Mouse (Mus musculus) liver, postnatal 0 days (tissue): ENCODE results near the gene Fam107b. TPM values are rescaled to one million over a fixed set of nuclear protein-coding genes. Genes with fewer than 3 reads are reported as not detected.

Experiments
- ATAC-seq: fragments of 200-750 bp; cut with Nextera tagmentation; 2 replicates; pipeline ENCODE4 v1.8.0; 2017; ENCODE audit warnings: mild to moderate bottlenecking, moderate library complexity
- DNase-seq: peaks from one replicate; pipeline ENCODE4 v3.0.0-alpha.2; 2016
- H3K27ac ChIP-seq: fragments of 300-500 bp; sonication (generic); 2 replicates; pipeline ENCODE4 v1.5.1; 2014; ENCODE audit warnings: antibody characterized with exemption, moderate library complexity, mild to moderate bottlenecking, low read depth
- H3K27me3 ChIP-seq: fragments of 300-500 bp; sonication (generic); 2 replicates; pipeline ENCODE4 v1.6.1; 2014; ENCODE audit warnings: low read length, control low read depth, mixed read lengths; ENCODE audit not compliant: insufficient read depth
- H3K36me3 ChIP-seq: fragments of 300-500 bp; sonication (generic); replicated peaks from 2 replicates; pipeline ENCODE4 v1.6.1; 2014; ENCODE audit warnings: mild to moderate bottlenecking, control low read depth, low read length, moderate library complexity, mixed read lengths; ENCODE audit not compliant: insufficient read depth
- H3K4me1 ChIP-seq: fragments of 300-500 bp; sonication (generic); 2 replicates; pipeline ENCODE4 v1.6.1; 2014; ENCODE audit warnings: antibody characterized with exemption, mild to moderate bottlenecking, control low read depth; ENCODE audit not compliant: insufficient read depth
- H3K4me2 ChIP-seq: fragments of 300-500 bp; sonication (generic); 2 replicates; pipeline ENCODE4 v1.6.1; 2014; ENCODE audit warnings: low read depth, mild to moderate bottlenecking, low read length, moderate library complexity, mixed read lengths
- H3K4me3 ChIP-seq: fragments of 300-500 bp; sonication (generic); 2 replicates; pipeline ENCODE4 v1.5.1; 2014; ENCODE audit warnings: low read depth, low read length
- H3K9ac ChIP-seq: fragments of 300-500 bp; sonication (generic); replicated peaks from 2 replicates; pipeline ENCODE4 v1.6.1; 2014; ENCODE audit warnings: mild to moderate bottlenecking, moderate library complexity
- H3K9me3 ChIP-seq: fragments of 300-500 bp; sonication (generic); 2 replicates; pipeline ENCODE4 v1.6.1; 2016; ENCODE audit warnings: mild to moderate bottlenecking, control low read depth, low read length, mixed read lengths
- CTCF ChIP-seq: sonication (generic); IDR thresholded peaks from 2 replicates; pipeline ENCODE4 v1.5.1; 2016; ENCODE audit warnings: antibody characterized with exemption, low read depth
- EP300 ChIP-seq: IDR thresholded peaks from 2 replicates; pipeline ENCODE4 v1.6.1; 2016; ENCODE audit warnings: antibody characterized with exemption, low read depth, mild to moderate bottlenecking
- WGBS: fragments of 180-500 bp; shearing (Covaris S2); extraction: QIAGEN DNeasy Blood & Tissue Kit; methylation state at CpG from one replicate; pipeline ENCODE4 v1.1.7; 2014; ENCODE audit not compliant: insufficient replicate concordance; 5-methylcytosine and 5-hydroxymethylcytosine counted together
- polyA plus RNA-seq: library from polyadenylated mRNA; unstranded; fragments of >200 nt; fragmentation: Nextera tagmentation; extraction: Ambion mirVana; gene quantifications from 2 replicates; pipeline ENCODE4 v1.2.1, GENCODE M21; 2015

The Fam107b gene
- polyA plus RNA-seq, 1 experiment from 2014 or later, result 23.1 TPM

DNA sequence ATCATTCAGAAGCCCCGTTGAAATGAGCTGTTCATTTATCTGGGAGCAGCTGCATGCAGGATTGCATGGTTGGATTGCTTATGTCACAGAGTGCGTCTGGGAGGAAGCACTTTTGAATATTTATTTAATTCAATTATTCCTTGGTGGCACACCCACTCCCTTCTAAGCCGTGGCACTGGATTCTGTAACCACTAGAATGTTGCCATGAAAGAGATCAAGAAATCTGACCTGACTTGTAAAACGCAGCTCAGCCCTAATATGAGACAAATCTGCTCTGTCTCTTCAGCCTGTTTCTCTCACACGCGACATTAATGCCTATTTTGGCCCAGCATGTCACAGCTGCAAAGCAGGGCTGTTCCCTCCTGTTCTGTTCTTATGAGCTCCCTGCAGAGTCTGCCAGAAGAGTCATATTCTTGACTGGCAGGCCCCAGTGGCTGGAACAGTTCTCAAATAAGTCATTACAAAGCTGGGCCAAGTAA is 113.5 kb downstream of the Fam107b start:
- DNase-seq, result no peak
- TF ChIP-seq CTCF, result no peak
- no peak for TF ChIP-seq EP300

DNA sequence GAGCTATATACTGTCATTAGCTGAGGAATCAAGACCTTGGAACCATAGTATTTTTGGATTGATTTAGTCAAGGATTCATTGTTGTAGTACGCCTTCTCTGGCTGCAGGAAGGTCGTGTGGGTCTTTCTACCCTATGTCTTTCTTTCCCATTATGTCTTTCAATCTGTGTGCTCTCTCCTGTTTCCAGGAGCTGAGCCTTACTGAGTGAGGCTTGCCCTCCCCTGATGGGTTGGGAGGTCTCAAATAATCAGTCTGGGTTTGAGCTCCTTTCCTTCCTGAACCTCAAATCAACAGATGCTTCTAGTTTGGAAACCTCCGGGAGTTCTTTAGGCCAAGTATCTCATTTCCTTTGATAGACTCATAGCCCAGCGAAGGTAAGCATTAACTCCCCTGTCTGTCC is 119.9 kb downstream of the Fam107b start:
- DNase-seq, result no peak
- H3K27ac ChIP-seq, result no peak overlapping the region
- no peaks in the 10 kb centered on the region for H3K36me3 ChIP-seq
- no peak overlapping the region for H3K9ac ChIP-seq
- ATAC-seq, result no peak
- no peak overlapping the region for H3K4me2 ChIP-seq
- H3K4me3 ChIP-seq, result no peak overlapping the region
- TF ChIP-seq CTCF (no peak), EP300 (no peak)
- H3K9me3 ChIP-seq, result no peaks in the 10 kb centered on the region
- no peaks in the 10 kb centered on the region for H3K4me1 ChIP-seq
- 71% methylated on average over 4 of the region's 4 CpGs for WGBS
- H3K27me3 ChIP-seq, result no peaks in the 10 kb centered on the region

More for the DNA sequence above, 113.5 kb downstream of the Fam107b start:
- Histone ChIP-seq H3K4me1 (no peaks in the 10 kb centered on the region), H3K36me3 (no peaks in the 10 kb centered on the region), H3K27ac (no peak overlapping the region), H3K9ac (no peak overlapping the region), H3K27me3 (no peaks in the 10 kb centered on the region), H3K9me3 (no peaks in the 10 kb centered on the region), H3K4me2 (no peak overlapping the region), H3K4me3 (no peak overlapping the region)
- WGBS, result 70% methylated on average over 6 of the region's 6 CpGs
- no peak for ATAC-seq

DNA sequence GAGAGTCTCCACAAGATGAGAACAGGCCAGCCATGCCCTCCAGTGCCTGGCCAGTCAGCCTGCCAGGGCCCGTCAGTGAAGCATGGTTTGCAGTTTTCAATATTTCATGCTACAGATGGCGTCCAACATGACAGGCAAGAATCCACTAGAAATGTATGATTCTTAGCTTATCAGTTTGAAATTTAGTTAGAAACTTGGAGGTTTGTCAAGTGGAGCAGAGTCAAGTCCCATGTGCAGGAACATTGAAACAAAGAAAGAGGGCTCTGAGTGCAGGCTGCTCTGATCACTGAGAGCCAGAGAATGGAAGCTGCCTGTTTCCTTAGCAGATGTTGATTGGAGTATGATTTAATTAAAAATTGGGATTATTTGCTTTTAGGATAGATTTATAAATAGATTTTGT is 122.5 kb downstream of the Fam107b start:
- no peak overlapping the region for H3K27ac ChIP-seq
- WGBS, result 70% methylated on average over 2 of the region's 2 CpGs
- H3K4me3 ChIP-seq, result no peak overlapping the region
- ATAC-seq (no peak), DNase-seq (no peak)
- H3K9me3 ChIP-seq, result no peaks in the 10 kb centered on the region
- no peak for TF ChIP-seq CTCF
- TF ChIP-seq EP300, result no peak
- H3K27me3 ChIP-seq, result no peaks in the 10 kb centered on the region
- H3K4me2 ChIP-seq, result no peak overlapping the region
- H3K9ac ChIP-seq, result no peak overlapping the region
- H3K4me1 ChIP-seq, result no peaks in the 10 kb centered on the region
- H3K36me3 ChIP-seq, result no peaks in the 10 kb centered on the region

DNA sequence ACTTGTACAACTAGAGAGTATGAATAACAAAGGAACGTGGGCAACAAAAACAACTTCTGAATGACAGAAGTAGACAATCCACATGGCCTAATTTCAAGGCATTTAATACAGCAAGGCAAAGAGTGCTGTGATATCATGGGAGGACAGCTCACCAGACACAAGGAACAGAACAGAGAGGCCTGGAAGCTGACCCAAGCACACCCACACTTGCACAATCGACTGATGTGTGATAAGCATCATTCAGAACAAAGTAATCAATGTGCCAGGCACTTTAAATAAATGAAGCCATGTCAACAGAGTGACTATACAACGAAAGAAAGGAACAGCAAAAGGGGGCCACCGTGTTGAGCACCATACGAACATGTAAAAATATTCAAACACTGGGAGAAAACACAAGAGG is 125.6 kb downstream of the Fam107b start:
- Histone ChIP-seq H3K4me1 (no peaks in the 10 kb centered on the region), H3K27me3 (no peaks in the 10 kb centered on the region), H3K4me3 (no peak overlapping the region), H3K27ac (no peak overlapping the region), H3K36me3 (no peaks in the 10 kb centered on the region), H3K9me3 (no peaks in the 10 kb centered on the region), H3K4me2 (no peak overlapping the region), H3K9ac (no peak overlapping the region)
- TF ChIP-seq CTCF, result no peak
- ATAC-seq (peak; percentile 67), DNase-seq (no peak)
- WGBS, result 61% methylated on average over 5 of the region's 5 CpGs

DNA sequence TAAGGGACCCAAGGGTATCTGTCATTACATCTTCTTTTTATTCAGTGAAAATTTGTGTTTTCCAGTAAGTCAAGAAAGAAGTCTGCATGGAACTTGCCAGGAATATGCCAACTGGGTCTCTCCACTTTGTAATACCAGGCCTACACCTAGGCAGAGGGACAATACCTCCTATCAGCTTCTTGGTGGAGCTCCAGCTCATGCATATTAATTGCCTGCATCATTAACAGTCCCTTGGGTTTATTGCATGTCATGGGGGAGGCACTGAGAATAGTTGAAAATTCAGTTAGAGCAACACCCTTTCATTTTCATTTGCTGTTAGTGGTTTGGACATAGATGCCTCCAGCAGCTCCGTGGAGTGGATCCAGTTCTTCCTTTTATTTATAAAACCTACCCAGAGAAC is 130.1 kb downstream of the Fam107b start:
- no peak for DNase-seq
- H3K4me2 ChIP-seq, result no peak overlapping the region
- H3K9ac ChIP-seq, result no peak overlapping the region
- H3K27ac ChIP-seq, result no peak overlapping the region
- no peaks in the 10 kb centered on the region for H3K27me3 ChIP-seq
- H3K4me3 ChIP-seq, result no peak overlapping the region
- ATAC-seq, result no peak
- TF ChIP-seq CTCF (no peak), EP300 (no peak)
- WGBS, result 43% methylated on average over 1 of the region's 1 CpGs
- H3K9me3 ChIP-seq, result no peaks in the 10 kb centered on the region
- no peaks in the 10 kb centered on the region for H3K36me3 ChIP-seq
- peaks cover 26% of the 10 kb centered on the region for H3K4me1 ChIP-seq

DNA sequence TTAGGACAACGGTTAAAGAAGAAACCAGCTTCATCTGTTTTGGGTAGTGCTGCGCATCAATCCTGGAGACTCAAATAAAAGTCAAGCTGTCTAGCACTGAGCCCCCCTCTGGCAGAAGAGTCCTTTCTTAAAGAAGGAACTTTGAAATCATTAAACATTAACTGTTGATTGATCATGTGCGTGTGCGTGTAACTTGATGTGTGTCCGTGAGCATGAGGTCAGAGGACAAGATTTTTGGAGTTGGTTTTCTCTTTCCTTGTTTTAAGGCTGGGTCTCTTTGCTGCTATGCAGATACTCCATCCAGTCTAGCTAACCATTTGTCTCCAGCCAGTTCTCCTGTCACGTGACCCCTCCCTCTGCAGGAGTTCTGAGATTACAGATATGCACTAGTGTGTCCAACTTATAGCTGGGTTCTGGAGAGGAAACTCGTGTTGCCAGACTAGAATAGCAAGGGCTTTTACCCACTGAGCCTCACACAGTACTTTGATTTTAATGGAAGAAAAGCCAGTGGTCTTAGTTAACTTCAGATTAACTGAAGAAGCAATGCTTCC is 132.4 kb downstream of the Fam107b start:
- no peak for DNase-seq
- Histone ChIP-seq H3K4me3 (no peak overlapping the region), H3K36me3 (no peaks in the 10 kb centered on the region), H3K27ac (no peak overlapping the region), H3K9ac (no peak overlapping the region), H3K27me3 (no peaks in the 10 kb centered on the region), H3K9me3 (no peaks in the 10 kb centered on the region), H3K4me1 (peaks cover 26% of the 10 kb centered on the region), H3K4me2 (no peak overlapping the region)
- no peak for ATAC-seq
- 63% methylated on average over 7 of the region's 7 CpGs for WGBS
- TF ChIP-seq CTCF, result no peak
- TF ChIP-seq EP300, result no peak

DNA sequence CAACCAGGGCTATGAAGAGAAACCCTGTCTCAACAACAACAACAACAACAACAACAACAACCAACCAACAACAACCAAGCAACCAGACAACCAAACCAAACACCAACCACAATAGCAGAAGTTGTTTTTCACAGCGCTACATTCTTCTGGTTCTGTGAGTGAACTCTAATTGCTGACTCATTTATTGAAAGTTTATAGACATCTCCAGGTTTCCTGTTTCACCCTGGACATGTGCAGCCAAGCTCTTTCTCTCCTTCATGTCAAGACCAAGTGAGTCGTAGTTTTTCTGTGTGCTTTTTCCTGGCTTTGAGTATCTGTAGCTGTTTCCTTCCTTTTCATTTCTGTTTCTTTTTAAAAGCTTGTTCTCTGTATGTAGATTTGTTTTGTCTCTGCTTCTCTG is 133.5 kb downstream of the Fam107b start:
- TF ChIP-seq CTCF (no peak), EP300 (no peak)
- no peak for DNase-seq
- ATAC-seq, result no peak
- H3K4me3 ChIP-seq, result no peak overlapping the region
- H3K9me3 ChIP-seq, result no peaks in the 10 kb centered on the region
- no peak overlapping the region for H3K4me2 ChIP-seq
- peak overlapping the region; percentile 63; the same call in 1 of the 2 replicates for H3K27ac ChIP-seq
- H3K36me3 ChIP-seq, result no peaks in the 10 kb centered on the region
- no peaks in the 10 kb centered on the region for H3K27me3 ChIP-seq
- WGBS, result 25% methylated on average over 2 of the region's 2 CpGs
- no peak overlapping the region for H3K9ac ChIP-seq
- H3K4me1 ChIP-seq, result peaks cover 26% of the 10 kb centered on the region
